Mouse (Mus musculus): ENCODE data around the gene Tatdn2. TPM values are rescaled to one million over a fixed set of nuclear protein-coding genes. Genes with fewer than 3 reads are reported as not detected.

Tatdn2 gene
- polyA plus RNA-seq (2014; fragmentation: Illumina TruSeq; extraction: RNeasy Lipid Tissue Mini Kit (QIAGEN cat#74804); ENCODE audit: low read depth, low replicate concordance), result 15.9 TPM

DNA sequence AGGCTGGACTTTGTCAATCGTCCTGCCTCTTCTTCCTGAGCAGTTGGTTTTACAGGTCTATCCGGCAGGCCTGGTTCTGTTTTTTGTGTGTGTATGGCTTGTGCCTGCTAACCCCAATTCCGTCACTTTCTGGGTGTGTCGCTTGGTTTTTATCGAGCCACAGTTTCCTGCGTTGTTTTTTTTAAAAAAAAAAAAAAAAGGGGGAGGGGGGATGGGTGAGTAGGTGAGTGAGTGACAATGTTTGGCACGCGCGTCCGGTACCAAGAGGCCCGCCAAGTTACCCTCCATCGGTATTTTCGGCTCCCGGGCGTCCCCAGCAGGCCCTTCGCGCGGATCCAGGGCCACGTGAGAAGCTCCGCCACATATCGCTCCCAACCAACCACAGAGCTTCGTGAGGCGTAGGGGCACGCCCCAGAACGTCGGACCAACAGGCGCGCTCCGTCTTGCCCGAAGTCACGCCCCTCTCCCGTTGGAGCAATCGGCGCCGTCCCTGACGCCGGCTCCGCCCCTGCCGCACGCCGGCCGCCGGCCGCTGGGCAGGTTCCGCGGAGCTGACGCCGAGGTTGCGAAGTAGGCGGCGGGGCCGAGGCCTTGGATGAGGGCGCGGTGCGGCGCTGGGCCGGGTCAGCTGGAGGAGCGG lies at the start of gene Tatdn2:
TSS of gene Tatdn2 (plus strand) at position 469 of the 640 bp plus-strand sequence.

DNA sequence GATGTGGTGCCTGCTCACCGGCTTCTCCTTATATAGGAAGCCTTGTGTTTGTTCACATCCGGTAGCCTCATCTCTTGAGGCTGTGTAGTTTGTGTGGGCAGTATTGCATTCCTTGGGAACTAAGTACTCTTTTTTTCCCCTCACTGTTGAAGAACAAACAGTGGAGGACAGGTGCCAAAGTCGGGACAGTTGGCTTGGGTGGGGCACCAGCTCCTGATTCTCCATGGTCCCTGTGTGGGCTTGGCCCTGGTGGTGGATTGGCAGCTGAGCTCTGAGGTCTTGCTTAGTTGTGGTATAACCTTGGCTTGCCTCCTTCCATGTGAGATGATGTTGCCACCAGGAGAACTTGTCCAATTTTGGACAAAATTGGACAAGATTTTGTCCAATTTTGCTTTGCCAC lies 23.0 kb downstream of the Tatdn2 start, which contains the start of gene Ghrl:
TSS of gene Ghrl (minus strand) at position 3 of the 400 bp plus-strand sequence.

DNA sequence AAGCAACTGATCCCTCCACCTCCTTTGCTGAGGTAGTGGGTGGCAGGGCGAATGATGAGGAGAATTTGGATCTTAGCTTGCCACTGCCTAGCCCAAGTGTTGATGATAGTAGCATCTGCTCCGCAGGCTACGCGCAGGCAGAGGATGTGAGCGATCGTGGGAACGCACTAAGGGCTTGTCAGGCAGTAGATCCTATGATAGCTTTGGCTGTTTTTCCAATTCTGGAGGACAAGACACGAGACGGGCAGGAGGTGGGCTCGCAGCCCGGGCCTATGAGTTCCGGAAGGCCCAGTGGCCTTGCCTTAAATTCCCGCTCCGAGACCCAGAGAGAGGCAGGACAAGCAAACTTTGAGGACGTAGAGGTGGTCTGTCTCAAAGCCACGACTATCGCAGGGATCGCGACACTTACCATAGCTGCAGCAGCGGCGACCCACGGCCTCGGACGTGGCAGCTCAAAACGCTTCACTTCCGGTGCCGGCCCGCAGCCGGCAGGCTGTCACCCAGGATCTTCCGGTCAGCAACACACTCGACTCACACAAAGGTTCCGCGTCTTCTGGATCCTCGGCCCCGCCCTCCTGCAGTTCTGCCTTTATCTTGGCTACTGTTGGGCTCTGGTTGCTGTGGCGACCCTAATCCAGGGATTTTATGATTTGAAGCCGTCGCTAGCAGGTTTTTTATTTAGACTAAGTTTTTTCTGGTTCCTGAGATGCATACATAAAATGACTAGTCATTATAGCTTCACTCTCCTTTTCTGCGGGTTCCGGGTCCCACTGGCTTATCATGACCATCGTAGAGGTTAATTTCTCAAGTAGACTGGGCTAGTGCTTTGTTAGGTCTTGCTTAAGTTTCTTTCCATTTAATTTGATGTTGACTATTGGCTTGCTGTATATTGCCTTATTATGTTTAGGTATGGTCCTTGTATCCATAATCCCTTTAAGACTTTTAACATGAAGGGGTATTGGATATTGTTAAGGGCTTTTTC lies 43.7 kb downstream of the Tatdn2 start, which contains the start of gene Sec13:
TSS of gene Sec13 (minus strand) at position 508 of the 982 bp plus-strand sequence.

Other genes starting within 250 kb of the Tatdn2 start
- gene Il17re, start 238.6 kb upstream of the Tatdn2 start, polyA plus RNA-seq (2014; fragmentation: Illumina TruSeq; extraction: RNeasy Lipid Tissue Mini Kit (QIAGEN cat#74804); ENCODE audit: low read depth, low replicate concordance), result 1.8 TPM
- not detected for gene Il17rc, start 225.6 kb upstream of the Tatdn2 start, polyA plus RNA-seq (2014; fragmentation: Illumina TruSeq; extraction: RNeasy Lipid Tissue Mini Kit (QIAGEN cat#74804); ENCODE audit: low read depth, low replicate concordance)
- gene Creld1, start 213.8 kb upstream of the Tatdn2 start, polyA plus RNA-seq (2014; fragmentation: Illumina TruSeq; extraction: RNeasy Lipid Tissue Mini Kit (QIAGEN cat#74804); ENCODE audit: low read depth, low replicate concordance), result 0.45 TPM
- gene Prrt3, start 195.1 kb upstream of the Tatdn2 start, polyA plus RNA-seq (2014; fragmentation: Illumina TruSeq; extraction: RNeasy Lipid Tissue Mini Kit (QIAGEN cat#74804); ENCODE audit: low read depth, low replicate concordance), result not detected
- 58.5 TPM for gene Emc3, start 165.4 kb upstream of the Tatdn2 start, polyA plus RNA-seq (2014; fragmentation: Illumina TruSeq; extraction: RNeasy Lipid Tissue Mini Kit (QIAGEN cat#74804); ENCODE audit: low read depth, low replicate concordance)
- 26.5 TPM for gene Fancd2, start 165.4 kb upstream of the Tatdn2 start, polyA plus RNA-seq (2014; fragmentation: Illumina TruSeq; extraction: RNeasy Lipid Tissue Mini Kit (QIAGEN cat#74804); ENCODE audit: low read depth, low replicate concordance)
- 83.9 TPM for gene Fancd2os, start 96.3 kb upstream of the Tatdn2 start, polyA plus RNA-seq (2014; fragmentation: Illumina TruSeq; extraction: RNeasy Lipid Tissue Mini Kit (QIAGEN cat#74804); ENCODE audit: low read depth, low replicate concordance)
- 27.3 TPM for gene Brk1, start 92.3 kb upstream of the Tatdn2 start, polyA plus RNA-seq (2014; fragmentation: Illumina TruSeq; extraction: RNeasy Lipid Tissue Mini Kit (QIAGEN cat#74804); ENCODE audit: low read depth, low replicate concordance)
- 72.8 TPM for gene Vhl, start 73.1 kb upstream of the Tatdn2 start, polyA plus RNA-seq (2014; fragmentation: Illumina TruSeq; extraction: RNeasy Lipid Tissue Mini Kit (QIAGEN cat#74804); ENCODE audit: low read depth, low replicate concordance)
- 0.49 TPM for gene Irak2, start 58.6 kb upstream of the Tatdn2 start, polyA plus RNA-seq (2014; fragmentation: Illumina TruSeq; extraction: RNeasy Lipid Tissue Mini Kit (QIAGEN cat#74804); ENCODE audit: low read depth, low replicate concordance)
- gene Ghrl, start 22.8 kb downstream of the Tatdn2 start, polyA plus RNA-seq (2014; fragmentation: Illumina TruSeq; extraction: RNeasy Lipid Tissue Mini Kit (QIAGEN cat#74804); ENCODE audit: low read depth, low replicate concordance), result 19.3 TPM
- gene Sec13, start 43.7 kb downstream of the Tatdn2 start, polyA plus RNA-seq (2014; fragmentation: Illumina TruSeq; extraction: RNeasy Lipid Tissue Mini Kit (QIAGEN cat#74804); ENCODE audit: low read depth, low replicate concordance), result 26.1 TPM